Mouse (Mus musculus): ENCODE measurements around the gene Nr2f2. TPM values are rescaled to one million over a fixed set of nuclear protein-coding genes. Genes with fewer than 3 reads are reported as not detected.

Nr2f2 gene
- total RNA-seq, 2 experiments from 2014 or later = 99.3 to 123 TPM

DNA sequence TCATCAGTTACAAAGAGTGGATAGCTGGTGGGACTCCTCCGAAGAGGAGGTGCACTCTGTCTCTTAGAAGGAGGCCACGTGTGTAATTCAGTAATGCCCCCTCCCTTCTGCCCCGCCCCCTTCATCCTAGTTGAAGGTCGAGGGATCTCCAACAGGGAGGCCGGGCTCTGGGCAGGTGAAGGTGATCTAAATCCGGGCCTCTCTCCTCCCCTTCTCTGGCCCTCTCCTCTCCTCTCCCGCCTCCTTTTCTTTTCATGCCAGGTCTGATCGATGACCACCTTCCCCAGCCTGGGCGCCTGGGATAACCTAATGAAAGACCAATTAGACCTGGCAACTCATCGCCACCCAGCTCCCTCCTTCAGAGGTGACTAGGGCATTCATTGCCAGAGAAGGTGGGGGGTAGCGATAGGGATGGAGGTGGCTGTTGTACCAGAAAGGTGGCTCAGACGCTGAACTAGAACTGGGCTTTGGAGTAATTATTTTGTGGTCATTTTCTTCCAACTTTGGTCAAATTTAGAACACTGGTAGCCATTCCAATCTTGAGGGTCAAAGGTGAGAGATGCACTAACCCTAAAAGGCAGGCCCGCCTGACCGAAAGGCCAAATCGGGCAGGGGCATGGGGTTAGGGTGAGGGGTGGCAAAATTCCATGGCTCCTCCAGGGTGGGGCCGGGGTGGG is 1.2 kb upstream of the Nr2f2 start:
- peak in 1 of 2 experiments; percentile 26 for DNase-seq (ENCODE audit: low spot score in 2 of 2)

DNA sequence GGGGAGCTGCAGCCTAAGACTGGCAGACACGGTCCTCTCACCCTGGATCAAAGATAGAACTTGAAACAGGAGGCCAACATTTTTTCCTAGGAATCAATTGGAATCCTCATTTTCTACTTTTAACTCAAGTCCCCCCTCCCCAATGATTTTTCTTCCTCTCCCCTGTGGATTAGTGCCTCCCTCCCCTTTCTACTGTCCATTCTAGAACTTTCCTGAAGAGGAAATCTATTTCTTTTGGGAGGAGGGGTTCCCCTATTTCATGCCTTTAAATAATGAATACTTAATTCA is 217 bp upstream of the Nr2f2 start:
- DNase-seq (ENCODE audit: low spot score in 2 of 2) = no peak

DNA sequence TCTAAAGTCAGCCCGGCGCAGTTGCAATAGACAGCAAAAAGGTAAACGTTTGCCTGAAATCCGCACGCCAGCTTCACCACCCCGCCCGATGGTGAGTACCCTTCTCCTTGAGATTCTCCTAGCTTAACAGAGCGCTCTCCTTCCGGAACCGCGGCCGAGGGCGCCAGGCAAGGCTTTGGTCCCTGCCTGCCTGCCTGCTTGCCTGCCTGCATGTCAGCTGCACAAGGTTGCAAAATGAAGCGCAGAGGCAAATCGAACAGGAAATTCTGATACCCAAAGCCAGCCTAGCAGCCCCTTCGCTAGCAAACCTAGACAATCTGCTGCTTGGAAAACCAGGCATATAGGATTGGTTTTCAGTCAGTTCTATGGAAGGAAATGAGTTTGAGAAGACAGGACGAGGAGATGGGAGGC is 1.1 kb downstream of the Nr2f2 start:
- peak; percentile 61 to 69 for DNase-seq (ENCODE audit: low spot score in 2 of 2)

DNA sequence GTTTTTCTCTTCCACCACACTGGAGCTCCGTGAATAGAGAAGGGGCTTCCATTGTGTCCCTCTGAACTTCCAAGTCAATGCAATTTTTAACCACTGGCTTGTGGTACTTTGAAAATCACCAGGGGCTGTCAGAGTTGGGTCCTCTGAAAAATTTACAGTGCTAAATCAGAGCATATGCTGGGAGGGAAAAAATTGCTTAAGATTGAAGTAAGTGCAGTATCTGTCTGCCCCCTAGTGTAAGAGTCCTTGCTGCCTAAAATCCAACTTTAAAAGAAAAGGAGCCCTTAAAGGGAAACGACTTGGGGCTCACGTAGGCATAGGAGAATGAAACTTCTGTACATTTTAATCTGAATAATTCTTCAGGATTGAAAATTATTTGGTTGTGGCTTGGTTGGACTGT is 1.7 kb downstream of the Nr2f2 start:
- peak in 1 of 2 experiments; percentile 19 for DNase-seq (ENCODE audit: low spot score in 2 of 2)

DNA sequence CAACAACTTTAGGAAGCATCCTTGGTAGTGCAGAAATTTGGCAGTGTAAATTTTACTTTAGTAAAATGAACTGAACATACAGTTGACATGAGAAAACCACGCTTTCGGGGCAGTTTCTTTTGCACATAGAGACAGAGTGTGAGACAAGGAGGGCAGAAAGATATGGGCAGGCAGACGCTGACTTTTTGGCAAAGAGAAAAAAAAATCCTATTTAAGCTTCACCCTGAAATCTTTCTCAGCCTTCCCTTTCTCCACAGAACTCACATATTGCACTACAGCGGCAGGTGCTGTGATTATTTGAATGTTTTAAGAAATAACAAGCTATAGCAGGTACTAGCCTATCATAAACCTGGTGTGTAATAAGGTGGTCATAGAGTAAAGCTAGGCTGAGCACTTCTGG is 3.2 kb downstream of the Nr2f2 start:
- no peak for DNase-seq (ENCODE audit: low spot score in 2 of 2)

DNA sequence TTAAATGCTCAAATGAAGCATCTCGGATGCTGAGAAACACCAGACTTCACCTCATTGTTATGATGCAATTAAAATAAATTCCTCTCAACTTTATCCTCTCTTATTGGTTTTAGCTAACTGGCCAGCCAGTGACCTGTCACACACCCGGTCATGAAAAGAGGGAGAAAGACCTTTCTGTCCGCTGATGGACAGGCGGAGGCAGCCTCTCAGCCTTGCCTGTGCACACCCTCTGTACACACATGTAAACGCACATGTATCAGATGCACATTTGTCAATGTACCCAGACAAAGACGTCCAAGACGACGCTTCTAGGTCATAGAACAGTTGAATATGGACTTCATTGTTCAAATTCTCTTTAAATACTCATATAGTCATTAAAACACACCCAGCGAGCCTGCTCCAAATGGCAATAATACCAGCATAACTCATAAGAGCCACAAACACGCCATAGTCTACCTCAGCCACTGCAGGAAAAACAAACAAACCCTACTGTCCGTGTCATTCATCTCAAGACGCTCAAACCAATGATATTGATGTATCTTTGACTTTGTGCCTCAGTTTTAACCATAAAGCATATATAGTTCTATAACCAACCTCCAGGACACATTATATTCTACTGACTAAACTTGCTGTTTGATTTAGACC is 3.9 kb downstream of the Nr2f2 start:
- peak in 1 of 2 experiments; percentile 22 for DNase-seq (ENCODE audit: low spot score in 2 of 2)

DNA sequence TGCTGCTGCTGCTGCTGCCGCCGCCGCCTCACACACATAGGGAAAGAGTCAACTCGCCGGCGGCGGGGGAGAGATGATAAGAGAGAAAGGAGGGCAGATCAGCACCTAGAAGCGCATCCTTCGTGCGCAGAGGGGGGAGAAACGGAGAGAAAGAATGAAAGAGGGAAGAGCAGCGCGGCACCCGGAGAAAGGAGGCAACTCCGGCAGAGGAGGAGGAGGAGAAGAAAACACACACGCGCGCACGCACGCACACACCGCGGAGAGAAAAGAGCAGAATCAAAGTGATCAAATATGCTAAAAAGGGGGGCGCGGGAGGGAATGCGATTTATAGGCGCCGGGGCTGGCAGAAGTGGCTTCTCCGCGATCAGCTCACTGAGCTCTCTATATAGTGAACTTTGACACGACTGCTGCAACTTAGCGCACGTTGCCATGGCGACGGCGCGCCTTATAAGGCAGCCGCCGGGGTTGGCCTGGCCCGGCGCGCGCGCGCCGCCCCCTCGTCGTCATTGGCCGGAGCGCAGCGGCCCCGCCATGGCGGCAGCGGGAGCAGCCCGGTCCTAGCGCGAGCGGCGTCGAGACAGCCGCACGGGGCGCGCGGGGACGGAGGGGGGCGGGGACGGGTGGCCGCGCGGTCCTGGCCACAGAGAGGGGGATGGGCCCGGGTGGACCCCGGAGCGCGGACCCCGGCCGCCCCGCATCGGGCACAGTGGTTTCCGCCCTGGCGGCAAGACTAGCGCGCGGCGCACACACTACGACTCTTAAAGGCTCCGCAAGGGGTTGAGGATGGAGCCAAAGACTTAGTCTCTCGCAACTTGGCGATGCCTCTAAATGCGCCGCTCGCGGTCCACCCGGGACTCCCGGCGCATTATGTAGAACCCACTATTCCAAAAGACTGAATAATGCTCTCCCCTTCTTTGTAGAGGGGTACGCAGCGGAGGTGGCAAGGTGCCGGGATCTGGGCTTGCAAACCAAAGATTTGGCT is 4.9 kb downstream of the Nr2f2 start:
- peak; percentile 92 to 93 for DNase-seq (ENCODE audit: low spot score in 2 of 2)

DNA sequence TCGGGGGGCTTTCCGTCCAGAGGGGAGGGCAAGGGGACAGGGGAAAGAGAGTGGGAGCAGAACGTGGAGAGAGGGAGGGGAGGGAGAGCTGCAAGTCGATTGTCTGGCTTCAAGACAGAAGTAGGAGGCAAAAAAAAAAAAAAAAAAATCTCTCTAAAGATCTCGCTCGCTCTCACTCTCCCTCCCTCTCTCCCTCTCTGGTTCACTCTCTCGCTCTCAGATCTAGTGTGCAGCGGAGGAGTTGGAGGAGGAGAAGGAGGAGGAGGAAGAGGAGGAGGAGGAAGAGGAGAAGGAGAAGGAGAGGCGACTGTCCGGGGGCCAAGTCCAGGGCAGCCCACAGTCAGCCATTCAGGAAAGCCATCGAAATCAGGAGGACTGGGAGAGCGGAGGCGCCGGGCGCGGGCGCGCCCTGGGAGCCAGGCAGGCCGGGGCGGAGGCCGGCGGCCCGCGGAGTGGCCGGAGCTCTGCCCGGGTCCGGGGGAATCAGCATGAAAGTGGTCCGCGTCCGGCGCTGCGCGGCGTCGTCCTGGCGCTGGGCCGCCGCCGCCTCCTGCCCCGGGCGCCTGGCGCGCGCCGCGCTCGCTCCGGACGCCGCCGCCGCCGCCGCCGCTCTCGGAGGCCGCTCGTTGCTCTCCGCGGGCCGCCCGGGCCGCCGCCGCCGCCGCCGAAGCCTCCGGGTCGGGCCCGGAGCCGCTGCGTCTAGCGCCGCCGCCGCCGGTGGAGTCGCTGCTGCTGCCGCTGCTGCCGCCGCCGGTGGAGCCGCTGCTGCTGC is 5.7 kb downstream of the Nr2f2 start:
- DNase-seq (ENCODE audit: low spot score in 2 of 2) = peak; percentile 33 to 51

DNA sequence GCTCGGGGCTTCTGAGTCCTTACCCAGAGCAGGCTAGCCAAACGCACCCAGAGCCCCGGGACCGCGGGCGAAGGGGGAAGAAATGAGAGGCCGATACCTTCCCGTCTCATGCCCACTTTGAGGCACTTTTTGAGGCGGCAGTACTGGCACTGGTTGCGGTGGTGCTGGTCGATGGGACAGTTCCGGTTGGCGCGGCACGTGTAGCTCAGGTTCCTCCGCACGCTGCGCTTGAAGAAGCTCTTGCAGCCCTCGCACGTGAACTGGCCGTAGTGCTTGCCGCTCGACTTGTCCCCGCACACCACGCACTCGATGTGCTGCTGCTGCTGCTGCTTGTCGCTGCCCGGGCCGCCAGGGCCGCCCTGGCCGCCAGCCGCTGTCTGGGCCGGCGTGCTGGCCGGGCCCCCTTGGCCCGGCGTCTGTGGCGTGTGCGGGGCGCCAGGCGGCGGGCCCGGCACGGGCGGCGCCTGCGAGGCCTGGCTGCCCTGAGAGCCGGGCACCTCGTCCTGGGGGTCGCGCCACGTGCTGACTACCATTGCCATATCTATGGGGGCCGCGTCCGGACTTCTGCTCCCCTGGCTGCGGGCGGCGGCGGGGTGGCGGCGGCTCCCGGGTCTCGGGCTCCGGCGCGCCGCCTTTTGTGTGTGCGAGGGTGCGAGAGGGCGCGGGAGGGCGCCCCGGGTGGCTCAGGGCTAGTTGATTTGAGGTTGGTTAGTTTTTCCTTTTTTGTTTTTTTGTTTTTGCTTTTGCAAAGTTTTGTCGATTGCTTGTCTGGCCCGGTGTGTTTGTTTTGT is 6.5 kb downstream of the Nr2f2 start:
- peak; percentile 51 for DNase-seq (ENCODE audit: low spot score in 2 of 2)

DNA sequence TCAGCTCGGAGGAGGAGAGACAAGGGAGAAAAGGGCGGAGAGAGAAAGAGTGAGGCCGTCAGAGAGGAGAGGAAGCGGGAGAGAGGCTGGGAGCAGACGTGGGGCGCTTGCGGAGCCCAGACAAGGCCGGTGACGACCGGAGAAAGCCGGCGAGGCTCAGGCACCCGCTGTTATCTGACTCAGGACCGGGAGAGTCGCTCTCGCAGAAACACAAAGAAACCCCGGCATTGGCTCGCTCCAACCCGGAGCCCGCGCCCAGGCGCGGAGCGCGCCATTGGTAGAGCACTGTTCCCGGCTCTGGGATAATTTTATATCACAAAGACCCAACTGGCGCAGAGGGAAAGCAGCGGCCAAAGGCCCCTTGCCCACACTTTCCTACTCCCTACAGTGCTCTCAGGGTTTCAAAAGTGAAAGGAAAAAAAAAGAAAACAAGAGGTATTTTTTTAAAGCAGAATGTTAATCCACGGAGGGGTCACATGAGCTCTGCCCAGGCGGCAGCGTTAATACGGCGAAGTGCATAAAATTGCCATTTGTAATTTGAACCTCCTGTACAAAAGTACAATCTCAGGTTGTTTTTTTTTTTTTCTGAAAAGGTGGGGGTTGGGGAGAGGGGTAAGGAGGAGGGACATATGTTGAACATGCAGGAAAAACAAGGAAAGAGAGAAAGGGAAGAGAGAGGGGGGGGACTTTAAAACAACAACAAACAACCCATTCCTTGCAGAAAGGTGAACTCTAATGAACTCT is 7.5 kb downstream of the Nr2f2 start:
- peak in 1 of 2 experiments; percentile 58 for DNase-seq (ENCODE audit: low spot score in 2 of 2)

DNA sequence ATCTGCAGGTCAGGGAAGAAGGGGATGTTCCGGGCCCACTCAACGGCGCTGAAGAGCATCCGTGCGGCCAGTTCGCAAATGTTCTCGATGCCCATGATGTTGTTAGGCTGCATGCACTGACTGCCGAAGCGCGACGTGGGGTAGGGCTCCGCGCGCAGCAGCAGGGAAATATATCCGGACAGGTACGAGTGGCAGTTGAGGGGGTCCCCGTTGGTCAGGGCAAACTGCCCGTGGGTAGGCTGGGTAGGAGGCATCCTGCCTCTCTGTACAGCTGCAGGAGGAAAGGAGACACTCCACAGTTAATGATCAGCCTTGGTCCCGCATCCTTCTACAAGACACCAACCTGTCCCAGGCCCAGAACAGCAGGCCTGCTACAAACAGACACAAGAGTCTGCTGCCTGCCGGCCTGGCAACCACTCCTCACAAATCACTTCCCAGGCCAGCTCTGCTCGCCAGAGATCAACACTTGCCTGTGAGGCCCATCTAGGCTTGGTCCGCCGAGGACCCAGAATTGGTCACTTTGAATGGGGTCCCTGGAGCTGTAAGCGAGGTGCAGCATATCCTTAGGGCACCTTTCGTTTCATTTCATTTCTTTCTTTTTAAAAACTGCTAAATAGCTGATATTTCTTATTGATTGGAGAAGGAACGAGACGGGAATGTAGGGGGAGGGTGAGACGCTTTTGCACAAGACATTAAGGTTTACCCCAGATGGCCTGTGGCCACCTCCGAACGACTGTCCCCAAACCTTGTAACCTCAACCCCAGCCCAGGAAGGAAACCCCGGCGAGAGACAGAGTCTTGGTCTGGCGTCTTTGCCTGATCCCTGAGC is 8.3 kb downstream of the Nr2f2 start:
- peak in 1 of 2 experiments; percentile 48 for DNase-seq (ENCODE audit: low spot score in 2 of 2)

DNA sequence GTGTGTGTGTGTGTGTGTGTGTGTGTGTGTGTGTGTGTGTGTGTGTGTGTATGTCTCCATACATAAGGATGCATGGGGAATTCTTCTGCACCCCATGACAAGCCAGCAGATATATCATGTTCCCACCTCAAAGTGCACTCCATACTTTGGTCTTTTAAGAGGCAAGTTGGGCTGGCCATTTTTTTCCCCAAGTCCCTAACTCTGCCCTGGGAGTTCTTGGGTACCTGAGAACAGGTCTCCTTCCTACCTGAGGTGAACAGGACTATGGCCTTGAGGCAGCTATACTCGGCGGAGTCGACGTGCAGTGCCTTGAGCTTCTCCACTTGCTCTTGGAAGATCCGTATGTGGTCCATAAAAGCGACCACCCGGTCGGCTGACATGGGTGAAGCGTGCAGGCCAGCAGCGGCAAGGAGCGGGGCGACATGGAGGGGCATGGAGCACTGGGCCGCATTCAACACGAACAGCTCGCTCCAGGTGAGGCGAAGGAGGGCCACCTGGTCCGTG is 9.0 kb downstream of the Nr2f2 start:
- DNase-seq (ENCODE audit: low spot score in 2 of 2) = no peak

DNA sequence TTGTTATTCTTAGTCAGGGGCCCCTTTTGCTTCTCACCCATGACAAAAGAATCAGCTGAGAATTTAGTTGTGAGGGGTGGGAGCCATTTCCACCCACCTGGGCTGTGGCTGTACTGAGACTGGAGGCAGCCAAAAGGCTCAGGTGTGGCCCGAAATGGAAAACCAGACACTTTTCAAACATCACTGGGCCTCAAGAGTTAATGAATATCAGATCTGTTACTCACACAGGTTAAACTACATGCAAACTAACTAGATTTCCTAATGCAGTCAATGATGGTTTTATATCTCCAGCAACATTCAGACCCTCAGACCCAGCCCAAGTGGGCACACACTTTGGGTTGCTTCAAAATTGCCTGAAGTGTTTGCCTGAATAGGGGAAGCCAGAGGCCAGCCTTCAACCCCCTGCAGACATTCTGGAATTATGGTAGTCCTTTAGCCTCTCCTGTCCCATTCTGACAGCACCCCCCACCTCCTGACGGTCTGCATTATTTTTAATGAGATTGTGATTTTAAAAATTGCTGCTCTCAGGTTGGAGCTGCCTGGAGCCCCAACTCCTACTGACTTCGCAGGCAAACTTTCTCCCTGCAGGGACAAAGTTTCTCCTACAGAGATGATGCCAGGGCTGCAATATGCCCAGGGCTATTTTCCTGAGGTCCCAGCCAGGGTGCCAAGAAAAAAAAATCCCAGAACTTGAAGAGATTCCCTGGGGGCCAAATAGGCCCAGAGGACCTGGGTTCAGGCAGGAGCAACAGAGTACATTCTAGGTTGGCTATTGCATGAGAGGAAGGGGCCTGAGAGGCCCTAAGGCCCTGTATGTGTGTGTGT is 9.6 kb downstream of the Nr2f2 start:
- peak in 1 of 2 experiments; percentile 22 for DNase-seq (ENCODE audit: low spot score in 2 of 2)

DNA sequence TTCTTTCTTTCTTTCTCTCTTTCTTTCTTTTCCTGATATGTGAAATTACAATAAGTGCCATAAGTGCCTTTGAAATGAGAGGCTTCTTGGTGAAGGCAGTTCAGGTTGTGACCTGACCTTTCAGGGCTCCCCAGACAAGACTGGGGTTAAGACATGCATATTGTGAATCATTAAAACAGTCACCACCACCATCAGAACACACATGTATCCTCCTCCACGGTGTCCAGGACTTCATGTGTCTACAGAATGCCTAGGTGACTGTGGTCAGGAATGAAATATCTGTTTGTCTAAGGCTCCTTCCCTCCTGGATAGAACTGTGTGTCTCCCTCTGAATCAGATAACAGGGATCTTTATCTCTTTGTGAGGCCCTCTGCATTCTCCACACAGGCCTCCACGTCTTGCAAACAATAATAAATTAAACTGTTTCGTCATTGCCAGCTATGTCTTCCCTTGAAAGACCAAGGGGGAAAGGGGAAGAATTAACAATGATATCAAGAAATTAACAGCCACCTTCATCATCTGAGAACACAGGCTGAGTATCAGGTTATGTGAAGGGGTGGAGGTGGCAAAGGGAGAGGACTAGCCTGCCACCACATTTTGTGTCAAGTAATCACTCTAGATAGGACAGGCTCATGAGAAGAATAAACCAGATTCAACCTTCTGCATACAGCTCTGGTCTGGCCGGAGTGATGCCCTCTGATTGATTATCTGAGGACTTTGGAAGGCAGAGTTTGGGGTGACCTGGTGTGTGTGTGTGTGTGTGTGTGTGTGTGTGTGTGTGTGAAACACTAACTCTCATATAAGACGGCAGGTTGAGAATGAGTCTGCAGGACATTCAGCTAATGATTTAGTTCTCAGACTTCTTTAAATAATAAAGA is 10.6 kb downstream of the Nr2f2 start:
- peak in 1 of 2 experiments; percentile 39 for DNase-seq (ENCODE audit: low spot score in 2 of 2)

DNA sequence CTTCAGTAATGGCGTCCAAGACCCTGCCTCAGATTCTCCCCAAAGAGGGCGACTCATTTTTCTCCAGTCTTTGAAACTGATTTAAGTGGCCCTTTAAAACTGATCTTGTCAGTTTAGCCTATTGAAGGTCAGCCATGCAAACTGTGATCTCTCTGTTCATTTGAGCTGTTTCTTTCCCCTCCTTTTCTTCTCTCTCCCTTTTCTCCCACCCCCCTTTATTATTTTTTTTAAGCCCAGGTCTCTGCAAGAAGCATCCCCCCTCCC is 11.2 kb downstream of the Nr2f2 start:
- no peak for DNase-seq (ENCODE audit: low spot score in 2 of 2)

DNA sequence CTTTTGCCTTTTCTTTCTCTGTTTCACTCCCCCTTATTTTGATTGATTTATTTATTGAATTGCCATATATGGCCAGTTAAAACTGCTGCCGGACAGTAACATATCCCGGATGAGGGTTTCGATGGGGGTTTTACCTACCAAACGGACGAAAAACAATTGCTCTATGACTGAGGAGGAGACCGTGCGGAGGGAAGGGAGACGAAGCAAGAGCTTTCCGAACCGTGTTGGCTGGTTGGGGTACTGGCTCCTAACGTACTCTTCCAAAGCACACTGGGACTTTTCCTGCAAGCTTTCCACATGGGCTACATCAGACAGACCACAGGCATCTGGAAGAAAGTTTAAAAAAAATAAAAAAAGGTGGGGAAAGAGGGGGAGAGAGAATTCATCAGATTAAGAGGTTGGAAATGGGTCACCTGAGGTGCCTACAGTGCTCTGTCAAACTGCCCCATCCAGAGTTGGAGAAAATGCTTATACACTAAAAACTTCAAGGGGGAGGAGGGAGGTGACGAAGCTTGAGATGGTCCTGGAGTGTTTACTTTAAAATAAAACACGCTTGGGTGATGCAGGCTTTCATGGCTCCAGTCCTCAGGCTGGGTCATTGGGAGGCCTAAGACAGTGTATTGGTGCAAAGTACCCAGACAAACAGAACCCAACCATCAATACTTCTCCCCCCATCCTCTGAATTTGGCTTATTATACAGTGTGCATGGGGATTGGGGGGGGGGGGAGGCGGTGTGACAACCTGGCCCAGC is 11.8 kb downstream of the Nr2f2 start:
- peak in 1 of 2 experiments; percentile 51 for DNase-seq (ENCODE audit: low spot score in 2 of 2)
